Mouse (Mus musculus): ENCODE data around the gene Mfap5. TPM values are rescaled to one million over a fixed set of nuclear protein-coding genes. Genes with fewer than 3 reads are reported as not detected.
A peak's percentile ranks its signal among the peaks of the same experiment; 100 is the strongest.

Gene Mfap5
- polyA plus RNA-seq, 1 experiment from 2014 or later = 86.4 TPM

- 1% methylated on average over 77 of the region's 111 CpGs for WGBS
- Histone ChIP-seq H3K4me1 (ENCODE audit: control insufficient read depth, insufficient read depth, low read length) (0 out of 2 replicates have a peak, but pooled peaks cover 7% of the 10 kb centered on the region), H3K27ac (ENCODE audit: low read length) (no peak overlapping the region)
Measured at GRCm38 (mm10) chr6:122486297-122487117, 19.1 kb upstream of the Mfap5 start.

DNA sequence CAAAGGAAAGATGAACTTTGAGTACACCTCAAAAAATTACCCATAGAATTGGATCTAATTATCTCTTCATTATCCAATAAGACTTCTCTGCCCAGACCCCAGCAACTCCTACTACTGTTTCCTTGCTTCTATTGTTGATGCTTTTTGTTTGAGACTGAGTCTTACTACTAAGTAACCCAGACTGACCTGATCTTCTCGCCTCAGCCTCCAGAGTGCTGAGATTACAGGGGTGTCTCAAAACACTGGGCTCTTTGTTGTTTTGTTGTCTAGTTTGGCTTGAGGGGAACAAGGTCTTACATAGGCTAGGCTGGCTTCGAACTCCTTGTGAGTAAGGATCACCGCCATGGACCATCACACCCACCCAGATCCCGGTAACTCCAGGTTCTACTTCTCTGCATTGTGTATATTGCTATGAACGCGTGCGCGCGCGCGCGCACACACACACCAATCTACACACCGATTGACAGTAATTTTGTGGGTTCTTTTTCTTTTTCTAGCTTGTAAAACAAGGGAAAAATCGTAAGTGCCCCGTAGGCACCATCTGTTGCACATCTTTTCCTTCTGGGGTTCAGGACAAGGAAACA is 14.6 kb upstream of the Mfap5 start:
- peak overlapping the region; percentile 74 for H3K4me2 ChIP-seq (ENCODE audit: low read depth, low read length)
- no peak for ATAC-seq (ENCODE audit: insufficient read depth, low FRiP score)

More at GRCm38 (mm10) chr6:122486297-122487117, 19.1 kb upstream of the Mfap5 start:
- Histone ChIP-seq H3K27me3 (ENCODE audit: control insufficient read depth, insufficient read depth, low read length) (no peaks in the 10 kb centered on the region), H3K4me2 (ENCODE audit: low read depth, low read length) (peak overlapping the region; percentile 88), H3K36me3 (ENCODE audit: control insufficient read depth, insufficient read depth, low read length) (no peaks in the 10 kb centered on the region), H3K4me3 (replicated peaks; ENCODE audit: low read length) (peak overlapping the region; percentile 72), H3K9me3 (replicated peaks; ENCODE audit: control insufficient read depth, low read length) (no peaks in the 10 kb centered on the region), H3K9ac (ENCODE audit: low read length) (peak overlapping the region; percentile 78)
- peak; percentile 82 for ATAC-seq (ENCODE audit: insufficient read depth, low FRiP score)

DNA sequence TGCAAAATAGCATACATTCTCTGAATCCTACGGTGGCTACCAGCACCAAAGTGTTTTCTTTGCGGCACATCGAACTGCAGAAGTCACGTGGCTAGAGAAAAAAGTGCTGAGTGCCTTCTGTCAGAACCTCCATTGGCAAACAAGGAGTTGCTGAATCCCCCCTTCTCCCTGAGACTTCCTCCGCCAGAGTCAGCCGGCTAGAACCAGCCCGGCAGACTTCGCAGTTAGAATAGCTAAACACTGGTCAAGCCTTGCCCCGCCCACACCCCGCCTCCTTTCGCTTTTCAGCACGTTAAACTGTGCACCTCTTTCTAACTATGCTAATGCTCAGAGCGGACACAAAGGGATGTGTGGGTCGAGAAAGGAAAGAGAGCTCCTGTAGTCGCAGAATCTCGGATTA is 14.1 kb upstream of the Mfap5 start:
- under 1% methylated on average over 16 of the region's 16 CpGs for WGBS
- ATAC-seq (ENCODE audit: insufficient read depth, low FRiP score) = peak; percentile 90

More for the DNA sequence above, 14.6 kb upstream of the Mfap5 start:
- peaks cover 20% of the 10 kb centered on the region for H3K4me1 ChIP-seq (ENCODE audit: control insufficient read depth, insufficient read depth, low read length)
- H3K27me3 ChIP-seq (ENCODE audit: control insufficient read depth, insufficient read depth, low read length) = no peaks in the 10 kb centered on the region
- no peaks in the 10 kb centered on the region for H3K36me3 ChIP-seq (ENCODE audit: control insufficient read depth, insufficient read depth, low read length)
- H3K9me3 ChIP-seq (replicated peaks; ENCODE audit: control insufficient read depth, low read length) = no peaks in the 10 kb centered on the region
- WGBS = 19% methylated on average over 15 of the region's 15 CpGs
- H3K9ac ChIP-seq (ENCODE audit: low read length) = peak overlapping the region; percentile 65
- H3K4me3 ChIP-seq (replicated peaks; ENCODE audit: low read length) = peak overlapping the region; percentile 49
- H3K27ac ChIP-seq (ENCODE audit: low read length) = peak overlapping the region; percentile 58; the same call in 1 of the 2 replicates

DNA sequence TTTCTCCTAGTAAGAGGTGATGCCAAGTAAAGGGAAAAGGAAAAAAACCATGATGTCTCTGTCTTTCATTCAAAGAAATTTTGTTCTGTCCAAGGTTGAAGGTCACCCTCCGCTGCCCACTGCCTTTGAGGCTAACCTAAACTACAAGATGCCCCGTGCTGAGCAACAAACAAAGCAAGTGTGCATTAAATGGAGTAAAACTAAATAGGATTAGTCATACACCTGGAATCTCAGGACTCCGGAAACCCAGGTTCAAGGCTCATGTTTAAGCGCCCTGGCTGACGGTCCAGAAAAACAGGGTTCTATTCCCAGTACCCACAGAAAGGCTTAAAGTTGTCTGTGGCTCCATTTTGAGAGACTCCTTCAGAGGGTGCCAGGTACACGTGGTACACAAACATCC is 13.2 kb upstream of the Mfap5 start:
- no peaks in the 10 kb centered on the region for H3K36me3 ChIP-seq (ENCODE audit: control insufficient read depth, insufficient read depth, low read length)
- 34% methylated on average over 6 of the region's 6 CpGs for WGBS
- H3K9me3 ChIP-seq (replicated peaks; ENCODE audit: control insufficient read depth, low read length) = no peaks in the 10 kb centered on the region
- H3K4me2 ChIP-seq (ENCODE audit: low read depth, low read length) = peak overlapping the region; percentile 74; the same call in 1 of the 2 replicates
- no peak overlapping the region for H3K27ac ChIP-seq (ENCODE audit: low read length)
- no peak for ATAC-seq (ENCODE audit: insufficient read depth, low FRiP score)
- no peak overlapping the region for H3K9ac ChIP-seq (ENCODE audit: low read length)
- H3K4me1 ChIP-seq (ENCODE audit: control insufficient read depth, insufficient read depth, low read length) = peaks cover 23% of the 10 kb centered on the region
- H3K27me3 ChIP-seq (ENCODE audit: control insufficient read depth, insufficient read depth, low read length) = no peaks in the 10 kb centered on the region
- no peak overlapping the region for H3K4me3 ChIP-seq (replicated peaks; ENCODE audit: low read length)

More for the DNA sequence above, 14.1 kb upstream of the Mfap5 start:
- Histone ChIP-seq H3K9me3 (replicated peaks; ENCODE audit: control insufficient read depth, low read length) (no peaks in the 10 kb centered on the region), H3K9ac (ENCODE audit: low read length) (peak overlapping the region; percentile 65), H3K27me3 (ENCODE audit: control insufficient read depth, insufficient read depth, low read length) (no peaks in the 10 kb centered on the region), H3K4me1 (ENCODE audit: control insufficient read depth, insufficient read depth, low read length) (peaks cover 23% of the 10 kb centered on the region), H3K4me3 (replicated peaks; ENCODE audit: low read length) (peak overlapping the region; percentile 49), H3K36me3 (ENCODE audit: control insufficient read depth, insufficient read depth, low read length) (no peaks in the 10 kb centered on the region), H3K4me2 (ENCODE audit: low read depth, low read length) (peak overlapping the region; percentile 74), H3K27ac (ENCODE audit: low read length) (peak overlapping the region; percentile 58; the same call in 1 of the 2 replicates)

DNA sequence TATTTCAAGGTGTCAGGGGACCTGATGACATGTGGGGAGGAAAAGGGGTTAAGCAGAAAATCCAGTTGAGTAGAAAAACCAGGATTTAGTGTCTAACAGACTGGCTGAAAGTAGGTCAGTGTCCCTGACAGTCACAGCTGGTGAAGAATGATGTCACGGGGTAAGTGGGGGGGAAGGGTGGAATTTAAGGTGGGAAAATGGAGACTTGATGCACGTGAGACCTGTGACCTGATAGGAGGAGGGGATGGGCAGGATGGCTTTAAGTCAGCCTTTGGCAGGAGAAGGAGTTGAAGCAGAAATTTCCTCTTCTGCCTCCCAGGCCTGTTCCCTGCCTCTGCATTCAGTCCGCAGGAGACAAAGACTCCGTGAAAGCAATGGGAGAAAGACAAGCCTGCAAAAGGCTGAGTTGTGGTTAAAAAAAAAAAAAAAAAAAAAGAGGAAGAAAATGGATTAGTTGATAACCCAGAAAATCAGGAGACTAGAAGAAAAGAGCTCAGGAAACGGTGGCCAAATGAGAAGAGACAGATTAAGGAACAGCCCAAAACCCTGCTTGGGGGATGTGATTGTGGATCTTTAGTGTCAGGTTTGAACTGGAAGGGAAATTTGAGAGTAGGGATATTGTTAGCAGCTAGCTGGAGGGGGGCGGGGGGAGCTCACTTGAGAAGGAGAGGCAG is 11.7 kb upstream of the Mfap5 start:
- no peak overlapping the region for H3K9ac ChIP-seq (ENCODE audit: low read length)
- no peak overlapping the region for H3K4me2 ChIP-seq (ENCODE audit: low read depth, low read length)
- H3K27ac ChIP-seq (ENCODE audit: low read length) = no peak overlapping the region
- H3K9me3 ChIP-seq (replicated peaks; ENCODE audit: control insufficient read depth, low read length) = no peaks in the 10 kb centered on the region
- 52% methylated on average over 6 of the region's 6 CpGs for WGBS
- H3K36me3 ChIP-seq (ENCODE audit: control insufficient read depth, insufficient read depth, low read length) = no peaks in the 10 kb centered on the region
- no peaks in the 10 kb centered on the region for H3K27me3 ChIP-seq (ENCODE audit: control insufficient read depth, insufficient read depth, low read length)
- no peak for ATAC-seq (ENCODE audit: insufficient read depth, low FRiP score)
- H3K4me1 ChIP-seq (ENCODE audit: control insufficient read depth, insufficient read depth, low read length) = peaks cover 23% of the 10 kb centered on the region
- H3K4me3 ChIP-seq (replicated peaks; ENCODE audit: low read length) = no peak overlapping the region

DNA sequence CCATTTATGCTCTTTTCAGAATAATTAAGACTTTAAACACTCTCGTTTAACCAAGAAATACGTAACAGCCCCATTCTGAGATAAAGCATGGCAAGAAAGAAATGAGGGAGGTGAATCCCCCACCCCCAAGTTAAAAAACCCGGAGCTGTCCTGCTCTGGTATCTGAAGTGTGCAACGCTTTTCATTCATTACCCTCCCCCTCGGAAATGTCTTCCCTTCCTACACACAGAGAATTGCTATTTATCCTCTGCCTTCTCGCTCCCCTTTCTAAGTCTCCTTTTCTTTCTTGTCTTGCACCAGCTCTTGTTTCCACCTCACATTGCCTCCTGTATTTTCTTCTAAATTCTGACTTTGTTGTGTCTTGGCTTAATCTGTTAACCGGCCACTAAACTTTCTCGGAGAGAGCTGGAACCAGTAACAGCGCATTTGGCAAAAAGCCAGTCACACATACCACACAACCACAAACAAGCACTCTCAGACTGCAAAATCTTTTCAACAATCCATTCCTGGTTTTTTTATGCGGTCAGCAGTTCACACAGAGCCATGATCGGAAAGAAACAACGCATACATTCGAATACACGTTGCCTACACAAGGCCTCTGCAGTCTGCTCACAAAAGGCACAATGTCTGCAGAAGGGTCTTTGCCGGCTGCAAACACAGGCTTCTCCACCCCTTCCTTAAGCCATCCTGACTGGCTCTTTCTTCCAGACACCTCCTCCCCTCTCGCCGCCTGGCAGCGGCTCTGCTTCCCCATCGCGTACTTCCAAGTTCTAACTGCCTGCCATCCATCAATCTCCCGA is 10.4 kb upstream of the Mfap5 start:
- H3K4me2 ChIP-seq (ENCODE audit: low read depth, low read length) = peak overlapping the region; percentile 50

DNA sequence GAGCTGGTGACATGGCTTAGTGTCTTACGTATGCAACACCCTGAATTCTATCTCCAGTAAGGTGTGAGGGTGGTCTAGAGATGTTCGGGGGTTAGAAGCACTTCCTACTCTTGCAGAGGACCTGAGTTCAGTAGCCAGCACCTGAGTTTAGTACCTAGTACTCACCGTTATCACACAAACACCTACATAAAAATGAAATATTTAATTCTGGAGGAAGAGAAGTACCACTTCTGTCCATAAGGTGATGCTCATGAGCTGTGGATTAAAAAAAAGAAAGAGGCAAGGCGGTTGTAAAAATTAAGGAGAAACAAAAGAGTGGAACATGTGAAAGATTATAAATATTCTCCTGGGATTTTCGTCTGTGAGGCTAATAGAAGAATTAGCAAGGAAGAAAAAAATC is 9.1 kb upstream of the Mfap5 start:
- Histone ChIP-seq H3K36me3 (ENCODE audit: control insufficient read depth, insufficient read depth, low read length) (no peaks in the 10 kb centered on the region), H3K4me2 (ENCODE audit: low read depth, low read length) (no peak overlapping the region), H3K4me1 (ENCODE audit: control insufficient read depth, insufficient read depth, low read length) (peaks cover 17% of the 10 kb centered on the region), H3K9ac (ENCODE audit: low read length) (no peak overlapping the region), H3K27me3 (ENCODE audit: control insufficient read depth, insufficient read depth, low read length) (no peaks in the 10 kb centered on the region), H3K4me3 (replicated peaks; ENCODE audit: low read length) (no peak overlapping the region), H3K27ac (ENCODE audit: low read length) (peak overlapping the region; percentile 57; the same call in 1 of the 2 replicates), H3K9me3 (replicated peaks; ENCODE audit: control insufficient read depth, low read length) (no peaks in the 10 kb centered on the region)
- WGBS = 34% methylated on average over 5 of the region's 5 CpGs
- no peak for ATAC-seq (ENCODE audit: insufficient read depth, low FRiP score)

More for the DNA sequence above, 10.4 kb upstream of the Mfap5 start:
- ATAC-seq (ENCODE audit: insufficient read depth, low FRiP score) = peak; percentile 68; the same call in 1 of the 2 replicates
- H3K36me3 ChIP-seq (ENCODE audit: control insufficient read depth, insufficient read depth, low read length) = no peaks in the 10 kb centered on the region
- WGBS = 9% methylated on average over 21 of the region's 21 CpGs
- H3K9ac ChIP-seq (ENCODE audit: low read length) = peak overlapping the region; percentile 55
- H3K4me3 ChIP-seq (replicated peaks; ENCODE audit: low read length) = peak overlapping the region; percentile 25
- H3K4me1 ChIP-seq (ENCODE audit: control insufficient read depth, insufficient read depth, low read length) = peaks cover 23% of the 10 kb centered on the region
- H3K27me3 ChIP-seq (ENCODE audit: control insufficient read depth, insufficient read depth, low read length) = no peaks in the 10 kb centered on the region
- no peaks in the 10 kb centered on the region for H3K9me3 ChIP-seq (replicated peaks; ENCODE audit: control insufficient read depth, low read length)
- H3K27ac ChIP-seq (ENCODE audit: low read length) = peak overlapping the region; percentile 57

DNA sequence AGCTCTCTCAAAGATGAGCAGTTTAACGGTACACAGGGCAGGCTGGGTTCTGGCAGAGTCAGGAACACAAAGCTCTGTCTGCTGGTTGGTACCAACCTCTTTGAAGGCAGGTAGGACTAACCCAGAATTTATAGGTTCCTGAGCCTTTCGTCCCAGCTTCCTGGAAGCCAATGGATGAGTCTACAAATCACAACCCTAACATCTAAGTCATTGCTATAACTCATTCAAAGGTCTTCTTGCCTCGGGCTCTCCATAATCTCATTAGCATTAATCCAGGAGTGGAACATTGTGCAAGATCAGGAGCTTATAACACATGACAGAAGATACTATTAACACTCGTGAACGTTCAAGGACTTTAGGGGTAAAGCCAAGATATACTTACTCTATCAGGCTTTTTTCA is 7.0 kb upstream of the Mfap5 start, which contains the start of gene Rimklb:
Gene Rimklb (minus strand): TSS at position 101 of the 400 bp plus-strand sequence.
- ATAC-seq (ENCODE audit: insufficient read depth, low FRiP score) = no peak
- no peaks in the 10 kb centered on the region for H3K27me3 ChIP-seq (ENCODE audit: control insufficient read depth, insufficient read depth, low read length)
- no peak within 1 kb of the TSS for H3K4me2 ChIP-seq (ENCODE audit: low read depth, low read length)
- H3K4me3 ChIP-seq (replicated peaks; ENCODE audit: low read length) = no peak within 1 kb of the TSS
- peaks cover 17% of the 10 kb centered on the region for H3K4me1 ChIP-seq (ENCODE audit: control insufficient read depth, insufficient read depth, low read length)
- H3K27ac ChIP-seq (ENCODE audit: low read length) = no peak within 1 kb of the TSS
- no peaks in the 10 kb centered on the region for H3K36me3 ChIP-seq (ENCODE audit: control insufficient read depth, insufficient read depth, low read length)
- no peaks in the 10 kb centered on the region for H3K9me3 ChIP-seq (replicated peaks; ENCODE audit: control insufficient read depth, low read length)
- no peak within 1 kb of the TSS for H3K9ac ChIP-seq (ENCODE audit: low read length)
- WGBS = 74% methylated on average over 5 of the region's 5 CpGs
